Mouse (Mus musculus): ENCODE results near the gene Sirpa. TPM values are rescaled to one million over a fixed set of nuclear protein-coding genes. Genes with fewer than 3 reads are reported as not detected.

Gene Sirpa
- polyA plus RNA-seq, 1 experiment from 2014 or later, result 20.7 TPM

DNA sequence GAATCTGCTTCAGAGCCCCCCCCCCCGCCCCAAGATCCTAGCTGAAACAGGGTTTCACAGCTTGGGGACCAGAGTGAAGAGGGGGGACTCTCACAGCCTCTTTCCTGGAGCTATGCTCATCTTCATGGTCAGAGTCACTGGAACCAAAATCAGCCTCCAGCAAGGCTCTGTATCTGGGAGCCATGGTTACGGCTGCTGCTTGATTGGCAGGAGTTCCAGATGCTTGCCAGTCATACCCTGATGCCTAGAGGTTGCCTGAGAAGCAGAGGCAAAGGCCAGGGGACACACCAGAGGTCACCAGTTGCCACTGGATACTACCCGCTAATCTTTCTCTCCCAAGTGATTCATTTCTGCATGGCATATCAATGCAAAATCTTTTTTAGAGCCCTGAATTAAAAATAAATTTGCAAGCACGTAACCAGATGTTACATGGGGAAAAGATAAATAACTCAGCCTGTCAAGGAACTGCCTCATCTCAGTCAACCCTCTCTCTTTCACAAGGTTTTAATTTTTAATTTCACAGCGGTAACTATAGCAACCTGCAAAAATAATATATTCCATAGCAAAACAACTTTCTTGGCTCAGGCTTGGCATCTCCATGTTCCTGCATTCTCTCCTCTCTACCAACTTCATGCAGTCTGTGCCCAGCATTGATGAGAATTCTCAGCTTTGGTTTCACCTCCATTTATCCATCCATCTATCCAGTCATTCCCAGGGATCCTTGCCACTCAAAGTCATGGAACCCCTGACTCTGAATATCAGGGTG, 28.5 kb upstream of the Sirpa start:
- Histone ChIP-seq H3K36me3 (no peaks in the 10 kb centered on the region), H3K4me2 (no peak overlapping the region), H3K9ac (no peak overlapping the region), H3K27me3 (replicated peaks) (no peaks in the 10 kb centered on the region), H3K27ac (no peak overlapping the region), H3K4me1 (no peaks in the 10 kb centered on the region), H3K4me3 (no peak overlapping the region), H3K9me3 (replicated peaks) (no peaks in the 10 kb centered on the region)
- ATAC-seq, result no peak
- WGBS (ENCODE audit: insufficient replicate concordance), result 56% methylated on average over 5 of the region's 5 CpGs

GRCm38 (mm10) chr2:129569120-129569519, 23.5 kb upstream of the Sirpa start:
- Histone ChIP-seq H3K4me2 (no peak overlapping the region), H3K4me3 (no peak overlapping the region), H3K36me3 (no peaks in the 10 kb centered on the region), H3K9me3 (replicated peaks) (no peaks in the 10 kb centered on the region), H3K27me3 (replicated peaks) (peaks cover 26% of the 10 kb centered on the region), H3K9ac (no peak overlapping the region), H3K27ac (no peak overlapping the region), H3K4me1 (peaks cover under 1% of the 10 kb centered on the region)
- no peak for ATAC-seq
- 64% methylated on average over 7 of the region's 7 CpGs for WGBS (ENCODE audit: insufficient replicate concordance)

- Histone ChIP-seq H3K9ac (no peak overlapping the region), H3K36me3 (no peaks in the 10 kb centered on the region), H3K4me1 (peaks cover 5% of the 10 kb centered on the region), H3K27ac (no peak overlapping the region), H3K27me3 (replicated peaks) (peaks cover 31% of the 10 kb centered on the region), H3K4me3 (no peak overlapping the region), H3K4me2 (no peak overlapping the region), H3K9me3 (replicated peaks) (no peaks in the 10 kb centered on the region)
- 46% methylated on average over 5 of the region's 5 CpGs for WGBS (ENCODE audit: insufficient replicate concordance)
- no peak for ATAC-seq
Observed at GRCm38 (mm10) chr2:129569556-129569955, 23.1 kb upstream of the Sirpa start.

DNA sequence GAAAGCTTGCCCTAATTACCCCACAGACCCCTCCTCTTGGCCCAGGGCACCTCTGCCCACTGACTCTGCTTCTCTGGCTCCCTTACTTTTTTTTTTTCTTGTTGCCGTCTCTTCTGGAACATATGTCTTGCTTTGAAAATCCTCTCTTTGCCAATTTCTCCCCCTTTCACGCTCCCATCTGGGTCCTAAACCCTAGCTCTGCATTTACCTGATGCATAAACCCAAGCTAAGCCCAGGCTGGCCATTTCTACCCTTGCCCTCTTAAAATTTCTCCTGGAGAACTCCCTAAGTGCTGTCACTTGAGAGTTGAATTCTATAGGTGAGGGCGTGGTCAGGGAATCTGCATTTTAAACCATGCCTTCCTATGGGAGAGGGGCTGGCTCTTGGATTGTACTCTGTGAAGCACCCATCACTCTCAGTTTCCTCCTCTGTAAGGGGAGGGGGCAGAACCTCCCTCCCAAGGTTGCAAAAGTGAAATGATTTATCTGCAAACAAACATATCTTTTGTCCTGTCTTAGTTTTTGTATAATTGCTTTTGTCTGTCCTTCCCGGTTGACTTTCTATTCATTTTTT, 18.8 kb upstream of the Sirpa start:
- Histone ChIP-seq H3K4me3 (no peak overlapping the region), H3K27me3 (replicated peaks) (peaks cover 55% of the 10 kb centered on the region), H3K9ac (no peak overlapping the region), H3K9me3 (replicated peaks) (no peaks in the 10 kb centered on the region), H3K36me3 (no peaks in the 10 kb centered on the region), H3K4me1 (peaks cover 7% of the 10 kb centered on the region), H3K27ac (no peak overlapping the region), H3K4me2 (no peak overlapping the region; the same call in 1 of the 2 replicates)
- ATAC-seq, result no peak
- 29% methylated on average over 4 of the region's 4 CpGs for WGBS (ENCODE audit: insufficient replicate concordance)

DNA sequence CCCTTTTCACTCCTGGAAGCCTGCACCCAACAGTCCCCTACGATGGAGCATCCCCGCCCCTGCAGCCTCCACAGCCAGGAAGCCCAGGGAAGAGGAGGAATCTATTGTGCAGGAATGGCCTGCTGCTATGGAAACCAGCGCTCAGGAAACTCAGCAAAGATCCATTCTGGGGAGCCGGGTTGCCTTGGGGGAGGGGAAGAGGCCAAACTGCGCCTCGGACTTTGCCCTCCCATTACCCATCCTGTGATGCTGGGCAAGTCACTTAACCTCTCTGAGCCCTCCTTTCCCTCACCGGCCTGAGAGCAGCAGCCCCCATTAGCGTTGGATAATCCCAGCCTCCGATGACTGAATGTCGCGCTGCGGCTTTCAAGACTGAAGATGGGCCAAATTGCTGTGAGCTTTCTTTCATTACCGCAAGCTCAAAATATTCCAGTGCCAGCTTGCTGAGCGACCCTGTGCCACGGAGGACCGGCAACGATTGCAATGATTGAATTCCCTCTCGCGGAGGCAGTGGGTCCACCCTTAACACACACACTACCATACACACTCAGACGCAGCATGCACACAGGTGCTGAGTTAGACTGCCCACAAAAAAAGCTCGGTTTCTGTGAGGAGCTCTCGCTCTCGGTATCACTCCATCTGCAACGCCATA, 18.1 kb upstream of the Sirpa start:
- WGBS (ENCODE audit: insufficient replicate concordance), result 18% methylated on average over 24 of the region's 24 CpGs
- no peaks in the 10 kb centered on the region for H3K9me3 ChIP-seq (replicated peaks)
- peak overlapping the region; percentile 38 for H3K4me2 ChIP-seq
- no peaks in the 10 kb centered on the region for H3K36me3 ChIP-seq
- H3K4me3 ChIP-seq, result no peak overlapping the region
- H3K27ac ChIP-seq, result no peak overlapping the region
- H3K27me3 ChIP-seq (replicated peaks), result peaks cover 54% of the 10 kb centered on the region
- H3K4me1 ChIP-seq, result peaks cover 7% of the 10 kb centered on the region
- H3K9ac ChIP-seq, result no peak overlapping the region
- no peak for ATAC-seq

DNA sequence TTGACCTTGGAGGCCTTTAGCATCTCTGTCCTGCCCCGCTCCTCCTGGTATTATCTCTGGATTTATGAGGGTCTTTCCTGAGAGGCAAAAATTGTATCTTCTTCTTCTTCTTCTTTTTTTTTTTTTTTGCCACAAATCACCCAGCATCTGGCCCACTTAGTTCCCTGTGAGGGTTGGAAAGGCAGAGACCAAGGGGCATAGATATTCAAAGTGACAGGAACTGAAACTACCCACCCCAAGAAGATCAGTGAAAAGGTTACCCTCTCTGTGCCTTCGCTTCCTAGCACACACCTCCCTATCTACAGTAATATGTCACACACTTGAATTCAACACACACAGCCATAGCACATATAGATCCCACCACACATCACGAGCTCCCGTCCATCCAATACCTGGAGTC, 17.5 kb upstream of the Sirpa start:
- 77% methylated on average over 4 of the region's 4 CpGs for WGBS (ENCODE audit: insufficient replicate concordance)
- no peak for ATAC-seq
- H3K4me1 ChIP-seq, result peaks cover 7% of the 10 kb centered on the region

DNA sequence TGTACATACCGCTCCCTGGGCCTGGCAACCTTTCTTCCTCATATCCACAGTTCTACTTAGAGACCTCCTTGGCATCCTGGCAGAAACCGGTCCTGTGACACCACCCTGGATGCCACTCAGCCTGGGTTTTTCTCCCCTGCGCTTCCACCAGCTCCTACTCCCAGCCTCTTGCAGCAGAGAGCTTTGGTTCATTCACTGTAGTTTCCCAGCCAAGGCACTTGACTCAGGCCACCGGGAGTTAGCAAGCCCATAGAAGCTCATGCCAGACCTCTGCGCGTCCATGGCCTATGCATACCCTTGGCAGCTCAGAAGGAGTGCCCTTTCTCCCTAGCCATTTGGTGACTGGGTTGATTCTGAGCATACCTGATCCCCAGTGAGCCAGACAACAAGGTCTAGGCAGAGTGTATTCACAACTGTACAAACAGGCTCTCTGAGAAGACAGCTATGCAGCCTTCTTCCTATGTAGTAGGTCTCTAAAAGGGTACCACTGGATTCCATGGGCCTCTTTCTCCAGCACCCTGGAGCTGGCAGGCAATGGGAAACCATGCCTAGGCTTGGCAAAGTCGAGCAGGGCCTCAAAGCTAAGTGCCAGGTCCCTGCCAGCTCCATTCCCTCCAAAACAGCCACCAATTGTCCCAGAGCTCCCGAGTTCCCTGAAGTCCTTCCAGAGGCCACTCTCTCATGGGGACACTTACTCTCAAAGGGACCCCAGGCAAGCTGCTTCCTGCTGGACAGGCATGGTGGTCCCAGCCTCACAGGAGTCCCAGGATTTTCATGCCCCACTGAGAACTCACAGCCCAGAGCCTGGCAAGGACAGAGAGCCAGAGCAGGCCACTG, 15.8 kb upstream of the Sirpa start:
- no peaks in the 10 kb centered on the region for H3K36me3 ChIP-seq
- no peak overlapping the region for H3K4me3 ChIP-seq
- no peak overlapping the region for H3K27ac ChIP-seq
- no peaks in the 10 kb centered on the region for H3K9me3 ChIP-seq (replicated peaks)
- peaks cover 7% of the 10 kb centered on the region for H3K4me1 ChIP-seq
- ATAC-seq, result no peak
- H3K27me3 ChIP-seq (replicated peaks), result peaks cover 48% of the 10 kb centered on the region
- H3K9ac ChIP-seq, result no peak overlapping the region
- H3K4me2 ChIP-seq, result no peak overlapping the region
- WGBS (ENCODE audit: insufficient replicate concordance), result 71% methylated on average over 8 of the region's 8 CpGs

More for the DNA sequence above, 17.5 kb upstream of the Sirpa start:
- peaks cover 48% of the 10 kb centered on the region for H3K27me3 ChIP-seq (replicated peaks)
- H3K9me3 ChIP-seq (replicated peaks), result no peaks in the 10 kb centered on the region
- H3K4me2 ChIP-seq, result no peak overlapping the region
- H3K27ac ChIP-seq, result no peak overlapping the region
- no peak overlapping the region for H3K9ac ChIP-seq
- no peaks in the 10 kb centered on the region for H3K36me3 ChIP-seq
- no peak overlapping the region for H3K4me3 ChIP-seq

- Histone ChIP-seq H3K36me3 (no peaks in the 10 kb centered on the region), H3K27me3 (replicated peaks) (peaks cover 13% of the 10 kb centered on the region; the same call in 1 of the 2 replicates), H3K9me3 (replicated peaks) (no peaks in the 10 kb centered on the region), H3K4me1 (no peaks in the 10 kb centered on the region; the same call in 1 of the 2 replicates), H3K27ac (no peak overlapping the region), H3K4me3 (no peak overlapping the region), H3K9ac (no peak overlapping the region), H3K4me2 (no peak overlapping the region)
- WGBS (ENCODE audit: insufficient replicate concordance), result 76% methylated on average over 4 of the region's 4 CpGs
- ATAC-seq, result no peak
Observed at GRCm38 (mm10) chr2:129580656-129581055, 12.0 kb upstream of the Sirpa start.

DNA sequence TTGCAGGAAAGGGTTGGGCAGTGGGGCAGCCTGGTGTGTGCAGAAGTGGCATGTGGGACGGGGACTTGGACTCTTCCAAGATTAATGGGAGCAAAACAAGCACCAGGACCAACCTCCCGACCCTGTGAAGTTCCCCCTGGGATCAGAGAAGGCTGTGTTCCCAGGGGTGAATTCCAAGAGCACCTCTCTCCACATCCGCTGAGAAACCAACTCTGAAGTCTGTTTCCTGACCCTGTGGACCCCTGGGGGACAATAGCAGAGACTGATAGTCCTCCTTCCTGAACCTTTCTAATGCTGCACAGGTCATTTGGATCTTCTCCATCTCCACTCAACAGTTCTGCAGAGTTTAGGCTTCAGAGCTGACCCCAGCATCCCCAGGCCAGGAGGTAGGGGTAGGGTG, 10.8 kb upstream of the Sirpa start:
- no peaks in the 10 kb centered on the region for H3K4me1 ChIP-seq
- H3K27me3 ChIP-seq (replicated peaks), result 0 out of 2 replicates have a peak, but pooled peaks cover 5% of the 10 kb centered on the region
- no peaks in the 10 kb centered on the region for H3K36me3 ChIP-seq
- no peak overlapping the region for H3K9ac ChIP-seq
- H3K27ac ChIP-seq, result no peak overlapping the region
- no peak for ATAC-seq
- no peaks in the 10 kb centered on the region for H3K9me3 ChIP-seq (replicated peaks)
- WGBS (ENCODE audit: insufficient replicate concordance), result 34% methylated on average over 3 of the region's 3 CpGs
- no peak overlapping the region for H3K4me2 ChIP-seq
- H3K4me3 ChIP-seq, result no peak overlapping the region

GRCm38 (mm10) chr2:129582261-129582660, 10.4 kb upstream of the Sirpa start:
- 76% methylated on average over 4 of the region's 4 CpGs for WGBS (ENCODE audit: insufficient replicate concordance)
- no peak for ATAC-seq
- H3K9me3 ChIP-seq (replicated peaks), result no peaks in the 10 kb centered on the region

GRCm38 (mm10) chr2:129584905-129585304, 7.7 kb upstream of the Sirpa start:
- H3K4me1 ChIP-seq, result no peaks in the 10 kb centered on the region
- no peaks in the 10 kb centered on the region for H3K36me3 ChIP-seq
- H3K4me2 ChIP-seq, result no peak overlapping the region
- H3K27me3 ChIP-seq (replicated peaks), result no peaks in the 10 kb centered on the region
- H3K4me3 ChIP-seq, result no peak overlapping the region
- WGBS (ENCODE audit: insufficient replicate concordance), result 24% methylated on average over 1 of the region's 1 CpGs
- no peak for ATAC-seq
- H3K27ac ChIP-seq, result no peak overlapping the region
- no peak overlapping the region for H3K9ac ChIP-seq
- no peaks in the 10 kb centered on the region for H3K9me3 ChIP-seq (replicated peaks)

More at GRCm38 (mm10) chr2:129582261-129582660, 10.4 kb upstream of the Sirpa start:
- Histone ChIP-seq H3K4me3 (no peak overlapping the region), H3K36me3 (no peaks in the 10 kb centered on the region), H3K27ac (no peak overlapping the region), H3K4me1 (no peaks in the 10 kb centered on the region), H3K4me2 (no peak overlapping the region), H3K9ac (no peak overlapping the region), H3K27me3 (replicated peaks) (0 out of 2 replicates have a peak, but pooled peaks cover 2% of the 10 kb centered on the region)
